Mouse (Mus musculus) lung, postnatal 0 days (tissue): ENCODE data around the gene Kidins220. TPM values are rescaled to one million over a fixed set of nuclear protein-coding genes. Genes with fewer than 3 reads are reported as not detected.

ENCODE experiments used
- ATAC-seq: fragments of 200-750 bp; cut with Nextera tagmentation; 2 replicates; pipeline ENCODE4 v1.8.0; 2017; ENCODE audit warnings: moderate library complexity
- DNase-seq: peaks from one replicate; pipeline ENCODE4 v3.0.0-alpha.2; 2016; ENCODE audit warnings: low spot score
- H3K27ac ChIP-seq: fragments of 300-500 bp; sonication (generic); 2 replicates; pipeline ENCODE4 v1.5.1; 2014; ENCODE audit warnings: antibody characterized with exemption, mild to moderate bottlenecking, low read length, mixed read lengths
- H3K27me3 ChIP-seq: fragments of 300-500 bp; sonication (generic); replicated peaks from 2 replicates; pipeline ENCODE4 v1.6.1; 2014; ENCODE audit warnings: low read length, mixed read lengths; ENCODE audit not compliant: insufficient read depth
- H3K36me3 ChIP-seq: fragments of 300-500 bp; sonication (generic); 2 replicates; pipeline ENCODE4 v1.6.1; 2014; ENCODE audit warnings: low read length, mixed read lengths; ENCODE audit not compliant: insufficient read depth
- H3K4me1 ChIP-seq: fragments of 300-500 bp; sonication (generic); 2 replicates; pipeline ENCODE4 v1.6.1; 2014; ENCODE audit warnings: antibody characterized with exemption, low read depth, low read length, mixed read lengths; ENCODE audit not compliant: insufficient read depth
- H3K4me2 ChIP-seq: fragments of 300-500 bp; sonication (generic); replicated peaks from 2 replicates; pipeline ENCODE4 v1.6.1; 2014; ENCODE audit warnings: low read depth, mild to moderate bottlenecking, low read length, moderate library complexity, mixed read lengths
- H3K4me3 ChIP-seq: fragments of 300-500 bp; sonication (generic); 2 replicates; pipeline ENCODE4 v1.5.1; 2014; ENCODE audit warnings: low read depth, low read length
- H3K9ac ChIP-seq: fragments of 300-500 bp; sonication (generic); replicated peaks from 2 replicates; pipeline ENCODE4 v1.6.1; 2014; ENCODE audit warnings: low read depth, mild to moderate bottlenecking
- H3K9me3 ChIP-seq: fragments of 300-500 bp; sonication (generic); 2 replicates; pipeline ENCODE4 v1.6.1; 2016; ENCODE audit warnings: low read length, mixed read lengths
- CTCF ChIP-seq: IDR thresholded peaks from 2 replicates; pipeline ENCODE4 v1.5.1; 2016; ENCODE audit warnings: antibody characterized with exemption, mild to moderate bottlenecking
- EP300 ChIP-seq: IDR thresholded peaks from 2 replicates; pipeline ENCODE4 v1.6.1; 2016; ENCODE audit warnings: antibody characterized with exemption, mild to moderate bottlenecking, control low read depth
- WGBS: fragments of 180-500 bp; shearing (Covaris S2); extraction: QIAGEN DNeasy Blood & Tissue Kit; methylation state at CpG from one replicate; pipeline ENCODE4 v1.1.7; 2014; 5-methylcytosine and 5-hydroxymethylcytosine counted together
- polyA plus RNA-seq: library from polyadenylated mRNA; unstranded; fragments of >200 nt; fragmentation: Nextera tagmentation; extraction: Ambion mirVana; gene quantifications from 2 replicates; pipeline ENCODE4 v1.2.1, GENCODE M21; 2015

The Kidins220 gene
- polyA plus RNA-seq, 1 experiment from 2014 or later, result 14.0 TPM

GRCm38 (mm10) chr12:25098561-25099312 lies 124.0 kb downstream of the Kidins220 start:
- peaks cover 17% of the 10 kb centered on the region; the same call in 1 of the 2 replicates for H3K4me1 ChIP-seq
- peak; percentile 81 for ATAC-seq
- H3K4me3 ChIP-seq, result peak overlapping the region; percentile 63
- H3K9ac ChIP-seq, result peak overlapping the region; percentile 48; the same call in 1 of the 2 replicates
- H3K4me2 ChIP-seq, result peak overlapping the region; percentile 92
- DNase-seq, result peak; percentile 95
- no peaks in the 10 kb centered on the region for H3K36me3 ChIP-seq
- H3K27me3 ChIP-seq, result no peaks in the 10 kb centered on the region
- H3K27ac ChIP-seq, result peak overlapping the region; percentile 96
- no peaks in the 10 kb centered on the region for H3K9me3 ChIP-seq
- under 1% methylated on average over 50 of the region's 61 CpGs for WGBS
- TF ChIP-seq CTCF, result no peak
- no peak; the same call in 1 of the 2 replicates for TF ChIP-seq EP300

DNA sequence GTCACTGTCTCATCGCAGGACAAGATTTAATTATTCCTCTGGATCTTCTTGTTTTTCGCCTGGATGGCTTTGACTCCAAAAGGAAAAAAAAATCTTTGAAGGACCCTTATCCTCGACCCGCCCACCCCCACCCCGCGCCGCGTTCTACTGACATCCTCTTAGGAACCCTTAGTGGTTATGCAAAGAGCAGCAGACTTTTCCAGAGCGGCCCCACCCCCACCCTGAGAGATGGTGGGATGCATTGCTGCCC lies 124.5 kb downstream of the Kidins220 start:
- Histone ChIP-seq H3K36me3 (no peaks in the 10 kb centered on the region), H3K4me2 (peak overlapping the region; percentile 92), H3K4me1 (peaks cover 17% of the 10 kb centered on the region; the same call in 1 of the 2 replicates), H3K27ac (peak overlapping the region; percentile 96), H3K9me3 (no peaks in the 10 kb centered on the region), H3K4me3 (peak overlapping the region; percentile 63), H3K9ac (peak overlapping the region; percentile 29; the same call in 1 of the 2 replicates), H3K27me3 (no peaks in the 10 kb centered on the region)
- peak; percentile 79 for DNase-seq
- 0% methylated on average over 9 of the region's 9 CpGs for WGBS
- TF ChIP-seq CTCF (no peak), EP300 (peak; percentile 26; the same call in 1 of the 2 replicates)
- peak; percentile 42 for ATAC-seq

DNA sequence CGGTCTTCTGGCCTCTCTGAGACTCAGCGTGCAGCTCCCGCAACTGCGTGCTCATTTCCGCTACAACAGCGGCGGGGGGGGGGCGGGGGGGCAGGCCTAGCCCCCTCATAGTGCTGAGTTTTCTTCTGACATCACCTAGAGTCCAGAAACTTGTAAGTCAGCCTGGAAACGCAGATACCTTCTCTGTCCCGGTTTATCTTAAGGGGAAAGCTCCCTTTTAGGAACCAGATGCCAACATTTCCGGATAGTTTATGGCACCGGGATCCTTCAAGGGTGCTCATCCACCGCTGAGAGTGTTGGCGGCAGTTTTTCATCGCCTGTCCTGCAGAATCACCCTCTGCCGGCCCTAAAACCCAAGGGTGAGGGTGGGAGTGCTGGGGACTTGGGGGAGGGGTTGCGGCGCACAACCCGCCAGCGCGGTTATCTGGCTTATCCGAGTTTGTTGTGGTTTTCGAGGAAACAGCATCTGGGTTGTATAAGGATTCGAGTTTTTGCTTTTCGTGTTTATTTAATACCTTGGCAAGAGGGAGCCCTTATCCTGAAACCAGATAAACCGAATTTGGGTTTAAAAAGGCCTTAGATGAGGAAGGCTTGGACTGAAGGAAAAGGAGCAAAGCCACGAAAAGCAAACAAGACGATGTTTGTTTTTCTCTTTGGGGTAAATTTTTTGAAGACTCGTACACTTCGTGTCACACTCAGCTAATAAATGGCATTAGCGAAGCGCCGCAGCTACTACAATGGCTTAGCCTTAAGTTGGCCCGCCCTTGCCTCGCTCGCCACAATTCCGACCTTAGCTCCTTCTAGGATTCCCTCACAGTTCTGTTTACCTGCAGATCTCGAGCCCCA lies 125.1 kb downstream of the Kidins220 start:
- no peaks in the 10 kb centered on the region for H3K9me3 ChIP-seq

GRCm38 (mm10) chr12:25100411-25101217 lies 125.9 kb downstream of the Kidins220 start:
- WGBS, result under 1% methylated on average over 53 of the region's 59 CpGs
- no peak for TF ChIP-seq EP300
- peak; percentile 44 for TF ChIP-seq CTCF
- Histone ChIP-seq H3K4me3 (peak overlapping the region; percentile 63), H3K4me2 (peak overlapping the region; percentile 92), H3K27me3 (no peaks in the 10 kb centered on the region), H3K36me3 (no peaks in the 10 kb centered on the region), H3K9me3 (no peaks in the 10 kb centered on the region), H3K27ac (peak overlapping the region; percentile 96), H3K9ac (peak overlapping the region; percentile 60), H3K4me1 (peaks cover 17% of the 10 kb centered on the region; the same call in 1 of the 2 replicates)
- ATAC-seq (no peak), DNase-seq (peak; percentile 64)

More for the DNA sequence above, 125.1 kb downstream of the Kidins220 start:
- Histone ChIP-seq H3K4me3 (peak overlapping the region; percentile 63), H3K4me1 (peaks cover 17% of the 10 kb centered on the region; the same call in 1 of the 2 replicates), H3K4me2 (peak overlapping the region; percentile 92), H3K27ac (peak overlapping the region; percentile 96), H3K9ac (peak overlapping the region; percentile 60), H3K27me3 (no peaks in the 10 kb centered on the region), H3K36me3 (no peaks in the 10 kb centered on the region)
- DNase-seq (peak; percentile 67), ATAC-seq (no peak)
- TF ChIP-seq CTCF (no peak), EP300 (no peak; the same call in 1 of the 2 replicates)
- under 1% methylated on average over 38 of the region's 38 CpGs for WGBS

GRCm38 (mm10) chr12:25101389-25101788 lies 126.7 kb downstream of the Kidins220 start:
- DNase-seq, result peak; percentile 24
- TF ChIP-seq CTCF, result no peak
- TF ChIP-seq EP300, result no peak

More at GRCm38 (mm10) chr12:25101389-25101788, 126.7 kb downstream of the Kidins220 start:
- Histone ChIP-seq H3K9me3 (no peaks in the 10 kb centered on the region), H3K9ac (no peak overlapping the region), H3K4me2 (peak overlapping the region; percentile 92), H3K27ac (no peak overlapping the region), H3K36me3 (no peaks in the 10 kb centered on the region), H3K4me1 (peaks cover 17% of the 10 kb centered on the region; the same call in 1 of the 2 replicates), H3K4me3 (peak overlapping the region; percentile 63; the same call in 1 of the 2 replicates), H3K27me3 (no peaks in the 10 kb centered on the region)
- 28% methylated on average over 5 of the region's 5 CpGs for WGBS
- no peak for ATAC-seq
